Mouse (Mus musculus) spleen, adult 2 months (tissue): ENCODE data around the gene Lama1.

ENCODE experiments used
- CTCF ChIP-seq: fragments of 200-500 bp; IDR thresholded peaks from 2 replicates; pipeline ENCODE4 v1.5.1; 2011; ENCODE audit warnings: mild to moderate bottlenecking, inconsistent platforms; ENCODE audit not compliant: insufficient read depth, insufficient read length, insufficient replicate concordance; ENCODE audit errors: extremely low read depth
- POLR2A ChIP-seq: fragments of 200-500 bp; IDR thresholded peaks from 2 replicates; pipeline ENCODE4 v1.6.1; 2011; ENCODE audit warnings: low read depth, low read length, inconsistent platforms

GRCm38 (mm10) chr17:67866541-67867241, 169.6 kb downstream of the Lama1 start:
- TF ChIP-seq CTCF (no peak), POLR2A (no peak)
